Mouse (Mus musculus) neural tube, embryonic 14.5 days (tissue): Measurements from ENCODE around the gene Sox10. TPM values are rescaled to one million over a fixed set of nuclear protein-coding genes. Genes with fewer than 3 reads are reported as not detected.

Experiments
- ATAC-seq: fragments of 200-750 bp; cut with Nextera tagmentation; 2 replicates; pipeline ENCODE4 v1.8.0; 2017; ENCODE audit warnings: low read depth, mild to moderate bottlenecking, moderate TSS enrichment, moderate library complexity
- H3K27ac ChIP-seq: fragments of 300-500 bp; sonication (generic); 2 replicates; pipeline ENCODE4 v1.5.1; 2014; ENCODE audit warnings: low read depth, mild to moderate bottlenecking, control low read depth, low read length, moderate library complexity, mixed read lengths
- H3K27me3 ChIP-seq: fragments of 300-500 bp; sonication (generic); 2 replicates; pipeline ENCODE4 v1.6.1; 2014; ENCODE audit warnings: low read length; ENCODE audit not compliant: control insufficient read depth, insufficient read depth
- H3K36me3 ChIP-seq: fragments of 300-500 bp; sonication (generic); 2 replicates; pipeline ENCODE4 v1.6.1; 2014; ENCODE audit warnings: low read length, mixed read lengths; ENCODE audit not compliant: control insufficient read depth, insufficient read depth
- H3K4me1 ChIP-seq: fragments of 300-500 bp; sonication (generic); 2 replicates; pipeline ENCODE4 v1.6.1; 2014; ENCODE audit warnings: low read length; ENCODE audit not compliant: control insufficient read depth, insufficient read depth
- H3K4me2 ChIP-seq: fragments of 300-500 bp; sonication (generic); 2 replicates; pipeline ENCODE4 v1.6.1; 2014; ENCODE audit warnings: mild to moderate bottlenecking, low read depth, low read length, control low read depth
- H3K4me3 ChIP-seq: fragments of 300-500 bp; sonication (generic); 2 replicates; pipeline ENCODE4 v1.5.1; 2014; ENCODE audit warnings: low read depth, low read length, control low read depth, mixed read lengths
- H3K9ac ChIP-seq: fragments of 300-500 bp; sonication (generic); replicated peaks from 2 replicates; pipeline ENCODE4 v1.6.1; 2014; ENCODE audit warnings: low read depth, mild to moderate bottlenecking, control low read depth, low read length, mixed read lengths
- H3K9me3 ChIP-seq: fragments of 300-500 bp; sonication (generic); 2 replicates; pipeline ENCODE4 v1.6.1; 2016; ENCODE audit warnings: low read length; ENCODE audit not compliant: control insufficient read depth
- whole genome bisulfite sequencing: fragments of 180-500 bp; shearing (Covaris S2); extraction: QIAGEN DNeasy Blood & Tissue Kit; methylation state at CpG from one replicate; pipeline ENCODE4 v1.1.7; 2014; 5-methylcytosine and 5-hydroxymethylcytosine counted together
- polyA plus RNA-seq: library from polyadenylated mRNA; unstranded; fragments of >200 nt; fragmentation: Nextera tagmentation; extraction: Ambion mirVana; gene quantifications from 2 replicates; pipeline ENCODE4 v1.2.1, GENCODE M21; 2014

Sox10 gene
- polyA plus RNA-seq, 1 experiment from 2014 or later = 7.7 TPM

DNA sequence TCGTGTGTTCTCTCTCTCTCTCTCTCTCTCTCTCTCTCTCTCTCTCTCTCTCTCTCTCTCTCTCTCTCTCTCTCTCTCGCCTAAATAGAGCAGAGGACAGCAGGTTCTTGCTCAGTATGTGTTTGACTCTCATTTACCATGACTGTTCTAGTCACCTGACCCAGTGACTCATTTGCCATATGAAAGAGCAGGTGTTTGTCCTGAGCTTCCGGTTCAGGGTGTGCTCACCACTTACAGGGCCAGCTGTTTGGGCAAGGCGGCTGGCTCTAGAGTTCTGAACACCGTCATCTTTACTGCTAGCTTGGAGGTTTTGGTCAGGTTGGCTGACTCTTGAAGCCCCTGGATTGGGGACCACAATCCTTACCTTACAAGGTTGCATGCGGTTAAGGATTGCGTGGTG lies 19.5 kb downstream of the Sox10 start:
- Histone ChIP-seq H3K27me3 (no peaks in the 10 kb centered on the region), H3K36me3 (peaks cover 25% of the 10 kb centered on the region), H3K4me2 (no peak overlapping the region), H3K4me1 (peaks cover 7% of the 10 kb centered on the region), H3K27ac (no peak overlapping the region), H3K9me3 (no peaks in the 10 kb centered on the region), H3K4me3 (no peak overlapping the region), H3K9ac (no peak overlapping the region)
- WGBS = 95% methylated on average over 7 of the region's 7 CpGs
- ATAC-seq = no peak

DNA sequence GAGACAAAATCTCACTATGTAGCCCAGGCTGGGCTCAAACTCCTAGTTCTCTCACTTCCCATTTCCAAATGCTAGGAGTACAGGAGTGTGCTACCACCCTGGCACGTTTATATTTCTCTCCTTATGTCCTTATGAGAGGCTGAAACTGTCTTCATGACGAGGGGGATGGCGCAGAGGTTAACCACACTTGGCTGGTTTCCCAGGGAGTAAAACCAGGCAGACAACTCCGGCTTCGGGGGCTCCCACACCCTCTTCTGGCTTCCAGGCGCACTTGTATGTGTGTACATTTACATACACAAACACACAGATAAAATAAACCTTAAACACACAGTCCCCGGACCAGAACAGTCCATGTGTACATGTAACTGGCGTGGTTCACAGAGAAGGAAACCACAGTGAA lies 21.0 kb downstream of the Sox10 start:
- ATAC-seq = no peak
- Histone ChIP-seq H3K4me2 (no peak overlapping the region), H3K4me1 (peaks cover 9% of the 10 kb centered on the region), H3K9ac (no peak overlapping the region), H3K27ac (no peak overlapping the region), H3K4me3 (no peak overlapping the region), H3K36me3 (peaks cover 16% of the 10 kb centered on the region), H3K9me3 (no peaks in the 10 kb centered on the region), H3K27me3 (no peaks in the 10 kb centered on the region)
- WGBS = 86% methylated on average over 8 of the region's 8 CpGs

DNA sequence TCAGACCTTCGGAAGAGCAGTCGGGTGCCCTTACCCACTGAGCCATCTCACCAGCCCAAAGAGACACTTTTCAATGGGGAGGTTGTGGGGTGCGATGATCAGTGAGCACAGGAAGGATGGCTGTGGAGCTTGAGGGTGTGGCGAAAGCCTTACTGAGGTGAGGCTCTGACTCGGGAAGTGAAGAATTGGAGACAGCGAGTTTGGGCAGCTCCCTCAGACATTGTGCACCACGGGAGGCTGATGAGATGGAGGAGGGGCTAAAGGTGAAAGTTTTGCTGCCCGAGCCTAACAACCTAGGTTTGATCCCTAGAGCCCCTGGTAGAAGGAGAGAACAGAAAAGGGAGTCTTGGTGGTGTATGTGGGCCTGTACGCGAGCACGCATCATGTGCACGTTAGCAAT lies 21.7 kb downstream of the Sox10 start:
- peaks cover 16% of the 10 kb centered on the region for H3K36me3 ChIP-seq
- no peak overlapping the region for H3K4me3 ChIP-seq
- no peak for ATAC-seq
- no peak overlapping the region for H3K9ac ChIP-seq
- no peak overlapping the region for H3K4me2 ChIP-seq
- H3K9me3 ChIP-seq = no peaks in the 10 kb centered on the region
- WGBS = 88% methylated on average over 12 of the region's 12 CpGs
- peaks cover 9% of the 10 kb centered on the region for H3K4me1 ChIP-seq
- H3K27ac ChIP-seq = no peak overlapping the region
- no peaks in the 10 kb centered on the region for H3K27me3 ChIP-seq

DNA sequence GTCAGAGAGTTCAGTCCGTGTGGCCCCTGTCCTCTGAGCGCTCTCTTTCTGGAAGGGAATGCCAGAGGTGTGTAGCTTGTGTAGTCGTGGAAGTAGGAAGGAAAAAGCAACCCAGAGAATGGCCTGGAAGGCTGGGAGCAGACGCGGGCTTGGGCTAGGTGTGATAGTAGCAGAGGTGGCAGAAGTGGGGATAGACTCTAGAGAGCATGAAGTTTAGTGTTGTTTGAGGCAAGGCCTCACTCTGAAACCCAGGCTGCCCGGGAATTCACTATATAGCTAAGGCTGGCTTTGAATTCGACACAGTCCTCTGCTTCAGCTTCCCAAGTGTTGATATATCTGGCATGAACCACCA lies 23.5 kb downstream of the Sox10 start:
- H3K9ac ChIP-seq = peak overlapping the region; percentile 74
- peak overlapping the region; percentile 91 for H3K4me2 ChIP-seq
- H3K36me3 ChIP-seq = peaks cover 2% of the 10 kb centered on the region
- no peak overlapping the region for H3K27ac ChIP-seq
- WGBS = 3% methylated on average over 7 of the region's 7 CpGs
- H3K27me3 ChIP-seq = no peaks in the 10 kb centered on the region
- H3K9me3 ChIP-seq = no peaks in the 10 kb centered on the region
- 0 out of 2 replicates have a peak, but pooled peaks have one; percentile 13 for ATAC-seq
- H3K4me1 ChIP-seq = peaks cover 9% of the 10 kb centered on the region
- H3K4me3 ChIP-seq = peak overlapping the region; percentile 88

DNA sequence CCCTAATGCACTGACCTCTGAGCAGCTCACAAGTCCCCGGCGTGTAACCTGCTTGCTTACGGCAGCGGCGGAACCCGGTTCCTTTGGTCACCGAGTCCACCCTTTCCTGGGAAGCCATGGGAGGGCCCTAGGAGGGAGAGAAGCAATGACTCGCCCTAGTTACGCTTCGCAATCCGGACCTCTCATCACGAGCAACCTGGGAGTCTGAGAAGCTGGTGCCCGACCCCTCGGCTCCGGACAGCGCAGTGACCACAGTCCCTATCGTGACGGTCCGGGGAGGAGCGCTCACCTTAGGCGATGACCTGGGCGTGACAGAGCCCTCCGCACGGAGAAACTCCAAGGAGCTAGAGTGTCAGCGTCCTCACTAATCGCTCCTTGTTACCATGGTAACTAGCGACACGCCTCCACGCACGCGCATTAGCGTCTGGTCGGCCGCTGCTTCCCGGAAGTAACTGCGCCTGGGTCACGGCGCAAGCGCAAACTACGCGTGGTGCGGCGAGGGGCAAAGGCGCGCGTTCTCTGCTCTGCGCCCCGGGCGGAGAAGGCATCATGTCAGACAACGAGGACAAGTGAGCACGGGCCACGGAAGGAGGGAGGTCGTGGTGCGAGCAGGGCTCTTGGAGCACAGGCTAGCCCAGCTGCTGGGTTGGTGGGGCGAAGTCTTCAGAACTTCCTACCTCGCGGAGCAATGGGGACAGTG lies 24.0 kb downstream of the Sox10 start, which contains the start of the genes Polr2f and 1700088E04Rik:
Gene Polr2f (plus strand): TSS at position 144 of the 700 bp plus-strand sequence.
Gene 1700088E04Rik (minus strand): TSS at position 388 of the 700 bp plus-strand sequence.
- H3K4me3 ChIP-seq = peak within 1 kb of the TSS; percentile 88
- H3K9me3 ChIP-seq = no peaks in the 10 kb centered on the region
- H3K4me1 ChIP-seq = peaks cover 9% of the 10 kb centered on the region
- peak within 1 kb of the TSS; percentile 91 for H3K4me2 ChIP-seq
- H3K27me3 ChIP-seq = no peaks in the 10 kb centered on the region
- WGBS = under 1% methylated on average over 57 of the region's 57 CpGs
- H3K36me3 ChIP-seq = no peaks in the 10 kb centered on the region; the same call in 1 of the 2 replicates
- H3K27ac ChIP-seq = no peak within 1 kb of the TSS
- peak; percentile 91 for ATAC-seq
- peak within 1 kb of the TSS; percentile 74 for H3K9ac ChIP-seq

DNA sequence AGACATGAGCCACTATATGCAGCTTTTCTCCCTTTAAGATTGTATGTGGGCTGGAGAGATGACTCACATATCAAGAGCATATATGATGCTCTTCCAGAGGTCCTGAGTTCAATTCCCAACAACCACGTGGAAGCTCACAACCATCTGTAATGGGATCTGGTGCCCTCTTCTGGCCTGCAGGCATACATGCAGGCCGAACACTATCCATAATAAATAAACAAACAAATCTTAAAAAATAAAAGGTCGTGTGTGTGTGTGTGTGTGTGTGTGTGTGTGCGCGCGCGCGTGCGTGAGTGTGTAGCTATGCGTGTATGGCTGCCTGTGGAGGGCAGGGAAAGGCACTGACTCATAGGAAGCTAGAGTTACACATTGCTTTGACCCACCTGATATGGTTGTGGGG lies 25.4 kb downstream of the Sox10 start:
- Histone ChIP-seq H3K4me1 (peaks cover 9% of the 10 kb centered on the region), H3K4me3 (no peak overlapping the region), H3K9ac (no peak overlapping the region), H3K27ac (no peak overlapping the region), H3K4me2 (no peak overlapping the region), H3K27me3 (no peaks in the 10 kb centered on the region), H3K36me3 (no peaks in the 10 kb centered on the region), H3K9me3 (no peaks in the 10 kb centered on the region)
- WGBS = 64% methylated on average over 10 of the region's 10 CpGs
- no peak for ATAC-seq

DNA sequence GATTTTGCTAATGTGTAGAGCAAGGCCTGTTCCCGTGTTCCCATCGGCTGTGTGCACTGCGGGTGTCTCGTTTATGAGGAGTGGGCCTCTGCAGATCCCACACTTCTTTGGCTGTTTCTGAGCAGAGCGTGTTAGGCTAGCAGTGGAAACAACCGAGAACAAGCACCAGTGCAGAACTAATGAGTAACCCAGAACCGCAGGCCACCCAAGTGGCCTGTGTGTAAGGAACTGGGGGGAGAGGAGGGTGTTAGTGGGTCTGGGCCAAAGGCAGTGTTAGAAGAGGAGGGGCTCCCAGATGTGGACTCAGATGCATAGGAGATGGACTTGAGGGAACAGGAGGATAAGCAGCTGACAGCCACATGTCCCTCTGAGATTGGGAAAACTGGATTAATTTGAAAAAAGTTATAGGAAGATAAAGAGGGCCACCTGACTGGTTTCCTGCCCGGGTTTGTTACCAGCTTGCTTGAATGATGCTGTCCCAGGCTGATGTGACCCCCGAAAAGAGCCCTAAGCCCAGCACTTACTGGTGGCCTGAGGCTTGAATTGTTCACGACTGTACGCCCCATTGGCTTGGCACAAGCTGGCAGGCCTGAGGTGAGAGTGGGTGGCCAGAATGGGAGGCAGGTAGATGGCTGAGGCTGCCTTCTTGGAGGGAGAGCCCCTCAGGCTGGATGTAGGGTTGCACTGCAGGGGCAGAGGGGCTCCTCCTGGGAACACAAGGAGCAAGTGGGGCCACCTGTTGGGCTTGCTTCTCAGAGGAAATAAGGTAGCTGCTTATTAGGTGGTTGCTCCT lies 29.1 kb downstream of the Sox10 start:
- Histone ChIP-seq H3K9ac (no peak overlapping the region), H3K4me2 (no peak overlapping the region), H3K9me3 (no peaks in the 10 kb centered on the region), H3K27me3 (no peaks in the 10 kb centered on the region), H3K36me3 (peaks cover 27% of the 10 kb centered on the region), H3K4me1 (0 out of 2 replicates have a peak, but pooled peaks cover 2% of the 10 kb centered on the region), H3K4me3 (no peak overlapping the region), H3K27ac (no peak overlapping the region)
- ATAC-seq = no peak
- 68% methylated on average over 11 of the region's 11 CpGs for WGBS

DNA sequence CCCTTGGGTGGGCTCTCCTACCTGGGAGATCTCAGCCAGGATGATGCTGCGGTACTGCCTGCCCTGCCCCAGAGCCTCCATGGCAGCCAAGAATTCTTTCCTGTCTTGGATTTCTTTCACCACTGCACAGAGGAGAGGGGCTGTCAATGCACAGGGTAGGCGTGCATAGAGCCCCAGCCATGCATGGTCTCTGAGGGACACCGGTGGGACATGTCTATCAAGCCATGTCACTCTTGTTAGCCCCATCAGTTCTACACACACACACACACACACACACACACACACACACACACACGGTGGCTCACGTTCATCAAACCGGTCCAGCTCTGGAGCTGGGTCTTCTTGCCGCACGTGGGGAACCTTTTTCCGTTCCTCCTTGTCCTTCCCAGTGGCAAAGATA lies 29.7 kb downstream of the Sox10 start:
- peaks cover 34% of the 10 kb centered on the region for H3K36me3 ChIP-seq
- H3K27me3 ChIP-seq = no peaks in the 10 kb centered on the region
- H3K4me2 ChIP-seq = no peak overlapping the region
- H3K27ac ChIP-seq = no peak overlapping the region
- H3K9ac ChIP-seq = no peak overlapping the region
- WGBS = 84% methylated on average over 9 of the region's 9 CpGs
- H3K4me3 ChIP-seq = no peak overlapping the region
- H3K4me1 ChIP-seq = 0 out of 2 replicates have a peak, but pooled peaks cover 2% of the 10 kb centered on the region
- H3K9me3 ChIP-seq = no peaks in the 10 kb centered on the region
- peak; percentile 28; the same call in 1 of the 2 replicates for ATAC-seq
